Mouse (Mus musculus): ENCODE measurements around the gene Usp2. TPM values are rescaled to one million over a fixed set of nuclear protein-coding genes. Genes with fewer than 3 reads are reported as not detected.

Gene Usp2
- total and polyA plus RNA-seq, 3 experiments: 2.1 to 2.3 (median 2.2) TPM

DNA sequence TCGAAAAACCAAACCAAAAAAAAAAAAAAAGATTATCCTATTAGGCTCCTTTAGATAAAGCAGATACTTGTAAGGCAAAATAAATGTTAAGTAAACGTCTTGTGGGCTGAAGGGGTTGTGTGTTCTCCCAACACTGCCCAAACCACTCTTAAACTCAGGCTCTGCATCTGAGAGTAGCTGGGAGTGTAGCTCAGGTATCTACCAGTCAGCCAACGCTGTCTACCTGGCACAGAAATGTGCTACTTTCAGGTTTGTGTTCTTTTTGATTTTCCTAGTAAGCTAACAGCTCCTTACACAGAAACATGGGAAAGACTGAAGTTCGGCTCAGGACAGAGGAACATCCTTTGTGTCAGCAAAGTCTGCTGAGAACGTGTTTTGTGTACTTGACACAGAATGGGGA lies 65.4 kb downstream of the Usp2 start:
- no peak overlapping the region for H3K27ac ChIP-seq (ENCODE audit: insufficient read depth, low read depth)
- no peaks in the 10 kb centered on the region for H3K36me3 ChIP-seq (replicated peaks in 1 of 2; ENCODE audit: control insufficient read depth in 1 of 2, insufficient read depth in 1 of 2, low read length in 1 of 2)
- no peak overlapping the region for H3K4me3 ChIP-seq (replicated peaks in 1 of 3; ENCODE audit: low read depth in 2 of 3, low read length in 2 of 3, poor library complexity in 1 of 3)
- dilution Hi-C loops (cut with MboI; ENCODE audit: extremely low pct_ligation_motif_present, extremely low pct_unique_long_range_greater_than_20kb, low sequenced_read_pairs) (no loop called here), in situ Hi-C loops (cut with MboI; ENCODE audit: low pct_ligation_motif_present, low pct_unique_long_range_greater_than_20kb, low sequenced_read_pairs) (no loop called here)
- H3K79me2 ChIP-seq (replicated peaks; ENCODE audit: control insufficient read depth, extremely low read depth, insufficient read depth, poor library complexity, severe bottlenecking): no peaks in the 10 kb centered on the region
- H3K27me3 ChIP-seq (replicated peaks): peaks cover 73% of the 10 kb centered on the region
- no peak overlapping the region for H3K4me2 ChIP-seq (ENCODE audit: insufficient read depth, low read depth, poor library complexity, severe bottlenecking)
- peaks cover 11 to 36% of the 10 kb centered on the region in 2 experiments for H3K4me1 ChIP-seq (ENCODE audit: control insufficient read depth in 1 of 2, insufficient read depth in 2 of 2)
- no peaks in the 10 kb centered on the region for H3K9me3 ChIP-seq (replicated peaks; ENCODE audit: low read length)
- TF ChIP-seq ZMIZ1 (IDR thresholded peaks at IDR 0.05; ENCODE audit: low read depth, low read length) (no peak), RCOR1 (conservative IDR thresholded peaks at IDR 0.05; ENCODE audit: low read depth, low read length) (no peak), MAX (IDR thresholded peaks at IDR 0.05; ENCODE audit: low read length) (no peak), NELFE (IDR thresholded peaks at IDR 0.05; ENCODE audit: low read depth, low read length) (no peak), BHLHE40 (IDR thresholded peaks at IDR 0.05; ENCODE audit: low read depth, low read length) (no peak), CHD1 (IDR thresholded peaks at IDR 0.05; ENCODE audit: low read depth, low read length) (no peak), UBTF (IDR thresholded peaks at IDR 0.05; ENCODE audit: low read depth, low read length) (no peak), ELF1 (IDR thresholded peaks at IDR 0.05; ENCODE audit: low read depth, low read length) (no peak), EP300 (IDR thresholded peaks at IDR 0.05; ENCODE audit: low read length) (no peak), ETS1 (conservative IDR thresholded peaks at IDR 0.05; ENCODE audit: low read depth, low read length) (no peak), MEF2A (IDR thresholded peaks at IDR 0.05; ENCODE audit: borderline replicate concordance, low read depth, low read length) (no peak), MAZ (IDR thresholded peaks at IDR 0.05; ENCODE audit: low read depth, low read length) (no peak), ZNF384 (IDR thresholded peaks at IDR 0.05; ENCODE audit: low read depth, low read length) (no peak), MXI1 (IDR thresholded peaks at IDR 0.05; ENCODE audit: low read depth, low read length) (no peak), KAT2A (IDR thresholded peaks at IDR 0.05; ENCODE audit: insufficient replicate concordance, low read length) (no peak), MYC (IDR thresholded peaks at IDR 0.05; ENCODE audit: low read depth, low read length) (no peak)
- no peak overlapping the region for H3K9ac ChIP-seq (ENCODE audit: insufficient read depth, low read depth)
- no peak for DNase-seq (ENCODE audit: extremely low read depth)

DNA sequence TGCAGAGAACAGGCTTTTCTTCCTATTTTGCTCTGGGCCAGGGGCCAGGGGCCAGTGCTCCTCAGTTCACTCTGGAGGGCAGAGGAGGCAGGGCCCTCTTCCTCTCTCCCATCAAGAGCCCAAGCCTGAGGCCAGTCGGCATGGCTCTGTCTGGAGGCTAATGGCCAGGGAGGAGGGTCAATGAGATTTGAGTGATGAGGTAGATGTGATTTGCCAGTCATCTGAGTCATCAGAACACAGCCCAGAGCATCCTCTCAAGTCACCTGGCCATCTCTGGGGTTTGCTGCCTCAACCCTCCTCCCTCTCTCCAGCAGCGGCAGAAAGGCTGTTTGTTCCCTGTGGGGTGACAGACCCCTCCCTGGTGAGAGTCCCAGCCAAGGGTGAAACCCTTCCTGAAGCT lies 66.5 kb downstream of the Usp2 start:
- dilution Hi-C loops (cut with MboI; ENCODE audit: extremely low pct_ligation_motif_present, extremely low pct_unique_long_range_greater_than_20kb, low sequenced_read_pairs): no loop called here
- no peak for DNase-seq (ENCODE audit: extremely low read depth)
- peaks cover 11 to 36% of the 10 kb centered on the region in 2 experiments for H3K4me1 ChIP-seq (ENCODE audit: control insufficient read depth in 1 of 2, insufficient read depth in 2 of 2)
- H3K9me3 ChIP-seq (replicated peaks; ENCODE audit: low read length): no peaks in the 10 kb centered on the region
- no peak overlapping the region for H3K27ac ChIP-seq (ENCODE audit: insufficient read depth, low read depth)
- no peak overlapping the region for H3K4me2 ChIP-seq (ENCODE audit: insufficient read depth, low read depth, poor library complexity, severe bottlenecking)
- H3K9ac ChIP-seq (ENCODE audit: insufficient read depth, low read depth): no peak overlapping the region
- peaks cover 70% of the 10 kb centered on the region for H3K27me3 ChIP-seq (replicated peaks)
- no peak overlapping the region for H3K4me3 ChIP-seq (replicated peaks in 1 of 3; ENCODE audit: low read depth in 2 of 3, low read length in 2 of 3, poor library complexity in 1 of 3)
- no peaks in the 10 kb centered on the region for H3K36me3 ChIP-seq (replicated peaks in 1 of 2; ENCODE audit: control insufficient read depth in 1 of 2, insufficient read depth in 1 of 2, low read length in 1 of 2)
- no peak for TF ChIP-seq ELF1 (IDR thresholded peaks at IDR 0.05; ENCODE audit: low read depth, low read length)
- TF ChIP-seq ZC3H11A (IDR thresholded peaks at IDR 0.05; ENCODE audit: low read depth, low read length): no peak
- no peak for TF ChIP-seq IRF4 (IDR thresholded peaks at IDR 0.05; ENCODE audit: low read depth, low read length)
- TF ChIP-seq POLR2A (IDR thresholded peaks at IDR 0.05; ENCODE audit: low read depth, low read length): no peak
- TF ChIP-seq KAT2A (IDR thresholded peaks at IDR 0.05; ENCODE audit: insufficient replicate concordance, low read length): no peak
- in situ Hi-C loops (cut with MboI; ENCODE audit: low pct_ligation_motif_present, low pct_unique_long_range_greater_than_20kb, low sequenced_read_pairs): no loop called here
- H3K79me2 ChIP-seq (replicated peaks; ENCODE audit: control insufficient read depth, extremely low read depth, insufficient read depth, poor library complexity, severe bottlenecking): no peaks in the 10 kb centered on the region

All from CH12.LX (cell line).